Mouse (Mus musculus): ENCODE data around the gene Pfas. TPM values are rescaled to one million over a fixed set of nuclear protein-coding genes. Genes with fewer than 3 reads are reported as not detected.

Pfas gene
- 1 to 10 TPM; 7.0 to 9.6 TPM for total RNA-seq (2021)
- long read RNA-seq, experiment 1 = 0 reads
- long read RNA-seq, experiment 2, partial matches to known transcripts = 2 of 3 reads
- long read RNA-seq, experiment 2, other reads (novel, unspliced or antisense) = 0 of 3 reads

GRCm38 (mm10) chr11:69008182-69009121, at the start of gene Pfas:
Pfas (minus strand) TSS chr11:69008460.
- DNase-seq (ENCODE audit: low spot score) = peak; percentile 71

GRCm38 (mm10) chr11:69053848-69054247, 45.6 kb upstream of the Pfas start:
- no peak for DNase-seq (ENCODE audit: low spot score)

GRCm38 (mm10) chr11:69052824-69053421, 44.7 kb upstream of the Pfas start:
- DNase-seq (ENCODE audit: low spot score) = no peak

- DNase-seq (ENCODE audit: low spot score) = no peak
Observed at GRCm38 (mm10) chr11:69051771-69052170, 43.5 kb upstream of the Pfas start.

DNA sequence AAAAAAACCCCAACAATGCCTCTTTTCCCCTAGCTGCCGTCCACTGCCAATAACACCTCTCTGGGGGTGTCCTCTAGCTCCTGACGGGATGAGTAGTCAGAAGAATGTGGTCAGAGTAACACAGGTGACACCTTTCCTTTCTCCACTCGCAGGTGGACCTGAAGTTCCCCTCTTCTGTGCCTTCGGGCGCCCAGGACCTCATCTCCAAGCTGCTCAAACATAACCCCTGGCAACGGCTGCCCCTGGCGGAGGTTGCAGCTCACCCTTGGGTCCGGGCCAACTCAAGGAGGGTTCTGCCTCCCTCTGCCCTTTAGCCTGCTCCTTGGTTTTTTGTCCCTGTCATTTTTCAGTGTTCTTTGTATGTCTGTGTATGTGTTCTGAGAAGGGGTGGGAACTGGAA, 42.5 kb upstream of the Pfas start:
- DNase-seq (ENCODE audit: low spot score) = no peak

DNA sequence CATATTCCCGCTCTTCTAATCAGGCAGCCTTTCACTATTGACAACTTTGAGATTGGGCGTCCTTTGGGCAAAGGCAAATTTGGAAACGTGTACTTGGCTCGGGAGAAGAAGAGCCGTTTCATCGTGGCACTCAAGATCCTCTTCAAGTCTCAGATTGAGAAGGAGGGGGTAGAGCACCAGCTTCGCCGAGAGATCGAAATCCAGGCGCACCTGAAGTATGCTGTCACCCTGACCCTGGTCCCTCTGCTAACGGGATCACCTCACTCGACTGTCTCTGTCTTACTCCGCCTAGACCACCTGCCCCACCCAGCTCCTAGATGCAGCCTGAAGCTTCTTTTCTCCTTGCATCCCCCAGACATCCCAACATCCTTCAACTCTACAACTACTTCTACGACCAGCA, 39.9 kb upstream of the Pfas start:
- DNase-seq (ENCODE audit: low spot score) = no peak

GRCm38 (mm10) chr11:69047592-69047991, 39.3 kb upstream of the Pfas start:
- no peak for DNase-seq (ENCODE audit: low spot score)

DNA sequence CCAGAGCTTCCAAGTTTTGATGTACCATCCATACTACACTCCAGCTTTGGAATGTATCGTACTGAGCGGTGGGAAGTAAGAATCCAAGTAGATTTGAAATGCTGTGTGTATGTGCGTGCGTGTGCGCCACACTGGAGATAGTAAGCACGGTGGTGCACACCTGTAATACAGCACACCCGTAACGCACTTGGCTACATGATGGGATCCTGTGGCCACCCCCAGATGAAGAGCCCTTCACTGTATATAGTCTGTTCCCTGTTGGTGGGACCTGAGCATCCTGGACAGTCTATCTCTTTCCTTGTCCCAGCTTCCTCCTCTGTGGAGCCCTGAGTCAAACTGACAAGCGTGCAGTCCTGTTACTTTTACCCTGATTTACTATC, 38.1 kb upstream of the Pfas start:
- DNase-seq (ENCODE audit: low spot score) = no peak

GRCm38 (mm10) chr11:69045531-69046394, 37.5 kb upstream of the Pfas start, which contains the start of gene Aurkb:
Aurkb (plus strand) TSS chr11:69045647.
- peak; percentile 79 for DNase-seq (ENCODE audit: low spot score)

DNA sequence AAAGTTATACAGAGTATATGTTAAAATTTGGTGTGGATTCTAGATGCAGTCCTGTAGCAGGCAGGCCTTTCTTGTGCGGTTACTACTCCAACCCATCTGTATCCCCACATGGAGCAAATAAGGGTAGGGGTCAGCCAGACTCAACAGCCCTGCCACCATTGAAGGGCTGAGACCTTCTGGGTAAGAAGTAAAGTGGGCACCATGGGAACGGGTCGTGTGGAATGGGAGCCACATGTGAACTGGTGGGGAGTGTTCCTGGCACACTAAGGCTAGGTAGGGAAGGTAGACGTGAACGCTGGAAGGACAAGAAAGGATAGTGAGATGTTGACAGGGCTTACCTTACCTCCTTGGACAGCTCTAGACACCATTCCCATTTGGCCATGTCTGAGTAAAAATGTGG, 29.9 kb upstream of the Pfas start:
- DNase-seq (ENCODE audit: low spot score) = no peak

DNA sequence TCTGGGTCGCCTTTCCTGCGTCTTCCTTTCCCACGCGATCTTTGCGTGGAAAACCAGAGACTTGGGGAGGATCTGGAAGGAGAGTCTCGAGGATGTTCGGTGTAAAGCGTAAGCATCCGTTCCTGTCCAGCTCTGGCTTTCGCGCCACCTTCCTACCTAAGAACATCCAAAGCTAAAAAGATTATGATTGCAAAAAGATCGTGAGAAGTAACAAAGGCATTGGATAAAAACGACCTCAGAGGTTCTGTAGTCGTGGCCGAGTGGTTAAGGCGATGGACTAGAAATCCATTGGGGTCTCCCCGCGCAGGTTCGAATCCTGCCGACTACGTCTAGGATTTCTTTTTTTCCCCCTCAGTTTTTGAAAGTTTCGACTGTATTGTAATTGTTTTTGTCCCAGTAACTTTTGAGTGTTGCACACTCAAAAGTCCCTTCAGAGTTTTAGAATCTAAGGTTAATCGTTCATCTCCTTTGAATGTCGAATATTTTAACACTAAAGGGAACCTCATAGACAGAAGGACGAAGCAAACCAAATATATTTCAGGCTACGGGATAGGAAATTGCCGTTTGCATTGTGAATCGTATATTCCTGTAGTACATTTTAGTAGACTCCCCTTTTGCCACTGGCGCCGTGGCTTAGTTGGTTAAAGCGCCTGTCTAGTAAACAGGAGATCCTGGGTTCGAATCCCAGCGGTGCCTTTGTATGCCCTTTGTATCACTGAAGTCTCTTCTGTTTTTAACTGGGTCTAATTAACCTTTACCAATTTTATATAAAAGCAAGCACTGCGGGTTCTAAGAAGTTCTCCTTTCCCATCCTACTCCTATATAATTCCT, 29.2 kb upstream of the Pfas start:
- peak; percentile 83 for DNase-seq (ENCODE audit: low spot score)

GRCm38 (mm10) chr11:69036486-69037230, 28.4 kb upstream of the Pfas start:
- peak; percentile 90 for DNase-seq (ENCODE audit: low spot score)

GRCm38 (mm10) chr11:69035849-69036248, 27.6 kb upstream of the Pfas start:
- peak; percentile 91 for DNase-seq (ENCODE audit: low spot score)

DNA sequence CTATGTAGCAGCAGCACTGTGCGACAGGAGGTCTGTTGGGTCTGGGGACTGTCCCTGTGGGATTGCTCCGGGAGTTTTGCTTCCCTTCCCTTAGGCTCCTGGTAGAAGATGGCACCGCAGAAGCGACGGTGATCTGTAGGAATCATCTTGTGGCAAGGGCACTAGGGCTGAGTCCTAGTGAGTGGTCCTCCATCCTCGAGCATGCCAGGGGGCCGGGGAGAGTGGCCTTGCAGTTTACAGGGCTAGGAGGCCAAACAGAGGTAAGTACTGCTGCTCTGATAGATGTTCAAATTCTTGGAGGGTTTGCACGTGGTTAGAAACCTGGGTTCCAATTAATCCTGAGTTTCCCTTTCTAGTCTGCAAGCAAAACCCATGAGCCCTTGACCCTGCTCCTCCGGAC, 27.2 kb upstream of the Pfas start:
- no peak for DNase-seq (ENCODE audit: low spot score)

DNA sequence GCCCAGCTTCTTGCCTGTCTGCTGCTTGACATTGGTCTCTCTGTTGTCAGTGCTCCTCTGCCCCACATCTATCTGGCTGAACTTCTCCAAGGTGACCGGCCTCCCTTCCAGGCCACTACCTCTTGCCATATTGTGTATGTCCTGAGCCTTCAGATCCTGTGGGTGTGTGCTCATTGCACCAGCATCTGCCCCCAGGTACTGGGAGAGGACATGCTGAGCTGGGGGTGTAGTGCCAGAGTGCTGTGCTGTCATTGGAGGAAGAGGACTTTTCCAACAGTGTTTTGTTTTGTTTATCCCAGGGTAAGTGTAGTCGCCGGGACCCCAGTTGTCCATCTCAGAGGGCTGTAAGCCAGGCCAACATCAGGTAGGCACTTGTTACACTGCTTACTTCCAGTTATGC, 26.3 kb upstream of the Pfas start:
- DNase-seq (ENCODE audit: low spot score) = no peak

DNA sequence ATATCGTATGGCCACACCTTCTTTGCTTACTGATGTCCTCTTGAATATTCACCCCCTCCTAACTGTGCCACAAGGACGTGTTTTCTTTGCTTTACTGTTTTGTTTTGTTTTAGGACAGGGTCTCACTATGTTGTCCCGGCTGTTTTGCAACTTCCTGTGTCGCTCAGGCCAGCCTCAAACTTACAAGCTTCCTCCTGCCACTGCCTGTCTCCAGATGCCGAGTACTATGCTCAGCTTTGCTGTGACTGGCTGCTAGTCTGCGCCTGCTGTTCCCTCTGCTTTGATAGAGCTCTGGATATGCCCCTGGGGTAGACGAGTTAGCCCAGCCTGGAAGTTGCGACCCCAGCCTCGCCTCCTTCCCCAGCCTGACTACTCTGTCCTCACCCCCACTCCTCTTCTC, 25.3 kb upstream of the Pfas start:
- no peak for DNase-seq (ENCODE audit: low spot score)

GRCm38 (mm10) chr11:69028805-69029204, 20.5 kb upstream of the Pfas start:
- no peak for DNase-seq (ENCODE audit: low spot score)

- no peak for DNase-seq (ENCODE audit: low spot score)
Observed at GRCm38 (mm10) chr11:69026562-69026961, 18.3 kb upstream of the Pfas start.

GRCm38 (mm10) chr11:69020691-69021090, 12.4 kb upstream of the Pfas start:
- no peak for DNase-seq (ENCODE audit: low spot score)

DNA sequence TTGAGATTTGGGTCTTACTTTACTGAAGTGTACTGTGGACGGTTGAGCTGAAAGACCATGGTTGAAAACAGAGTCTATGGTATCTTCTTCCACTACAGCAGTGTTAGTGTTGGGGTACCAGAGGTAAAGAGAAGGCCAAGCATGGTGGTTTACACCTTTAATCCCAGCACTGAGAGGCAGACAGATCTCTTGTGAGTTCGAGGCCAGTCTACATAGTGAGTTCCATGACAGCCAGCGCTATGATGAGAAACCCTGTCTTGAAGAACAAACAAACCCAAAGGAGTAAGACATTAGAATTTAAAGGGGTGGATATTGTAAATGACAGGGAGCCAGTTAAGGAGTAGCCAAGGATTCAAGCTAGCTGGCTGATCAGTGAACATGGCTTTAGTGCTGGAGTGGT, 8.5 kb upstream of the Pfas start:
- DNase-seq (ENCODE audit: low spot score) = no peak

Measured in gastrocnemius, adult 18-20 months (tissue).